Mouse (Mus musculus) MEL (cell line): ENCODE results near the gene Rhbdl1.

Source experiments
- CTCF ChIP-seq, 3 experiments: IDR thresholded peaks in 2 of 3; conservative IDR thresholded peaks in 1 of 3; 2 replicates each; pipeline ENCODE4 v1.5.1; 2011 to 2012; ENCODE audit warnings: low read length in 3 of 3, low read depth in 2 of 3, mild to moderate bottlenecking in 2 of 3, improper control_type of control experiment in 1 of 3, inconsistent platforms in 1 of 3, mixed read lengths in 1 of 3, moderate library complexity in 1 of 3; ENCODE audit not compliant: control insufficient read depth in 1 of 3, insufficient read depth in 1 of 3, poor library complexity in 1 of 3, severe bottlenecking in 1 of 3
- MYC ChIP-seq: IDR thresholded peaks from 2 replicates; pipeline ENCODE4 v1.6.1; 2011; ENCODE audit warnings: low read depth, mild to moderate bottlenecking, low read length, improper control_type of control experiment, moderate library complexity

DNA sequence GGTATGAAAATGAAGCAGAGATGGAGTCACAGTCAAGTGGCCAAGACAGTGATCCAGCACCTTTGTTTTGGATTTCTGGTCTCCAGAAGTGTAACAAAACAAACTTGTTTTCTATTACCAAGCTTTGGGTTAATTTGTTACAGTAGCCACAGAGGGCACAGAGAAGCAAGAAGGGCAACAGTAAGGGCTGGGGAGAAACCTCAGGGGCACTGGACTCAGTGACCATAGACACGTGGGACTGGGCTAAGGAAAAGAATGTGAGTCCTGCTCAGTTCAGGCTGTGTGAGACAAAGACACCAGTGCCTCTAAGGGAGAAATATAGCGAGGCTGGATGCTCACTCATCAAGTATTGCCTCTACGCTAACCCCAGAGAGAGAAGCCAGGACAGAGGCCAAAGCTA, 35.6 kb upstream of the Rhbdl1 start:
- TF ChIP-seq MYC (no peak), CTCF (IDR thresholded peaks at IDR 0.05 in 2 of 3, conservative IDR thresholded peaks at IDR 0.05 in 1 of 3; ENCODE audit: control insufficient read depth in 1 of 3, insufficient read depth in 1 of 3, low read depth in 2 of 3, low read length in 3 of 3, poor library complexity in 1 of 3, severe bottlenecking in 1 of 3) (no peak)
